ENCODE assay signal across 8 mouse cellular contexts in the genomic region with DNA sequence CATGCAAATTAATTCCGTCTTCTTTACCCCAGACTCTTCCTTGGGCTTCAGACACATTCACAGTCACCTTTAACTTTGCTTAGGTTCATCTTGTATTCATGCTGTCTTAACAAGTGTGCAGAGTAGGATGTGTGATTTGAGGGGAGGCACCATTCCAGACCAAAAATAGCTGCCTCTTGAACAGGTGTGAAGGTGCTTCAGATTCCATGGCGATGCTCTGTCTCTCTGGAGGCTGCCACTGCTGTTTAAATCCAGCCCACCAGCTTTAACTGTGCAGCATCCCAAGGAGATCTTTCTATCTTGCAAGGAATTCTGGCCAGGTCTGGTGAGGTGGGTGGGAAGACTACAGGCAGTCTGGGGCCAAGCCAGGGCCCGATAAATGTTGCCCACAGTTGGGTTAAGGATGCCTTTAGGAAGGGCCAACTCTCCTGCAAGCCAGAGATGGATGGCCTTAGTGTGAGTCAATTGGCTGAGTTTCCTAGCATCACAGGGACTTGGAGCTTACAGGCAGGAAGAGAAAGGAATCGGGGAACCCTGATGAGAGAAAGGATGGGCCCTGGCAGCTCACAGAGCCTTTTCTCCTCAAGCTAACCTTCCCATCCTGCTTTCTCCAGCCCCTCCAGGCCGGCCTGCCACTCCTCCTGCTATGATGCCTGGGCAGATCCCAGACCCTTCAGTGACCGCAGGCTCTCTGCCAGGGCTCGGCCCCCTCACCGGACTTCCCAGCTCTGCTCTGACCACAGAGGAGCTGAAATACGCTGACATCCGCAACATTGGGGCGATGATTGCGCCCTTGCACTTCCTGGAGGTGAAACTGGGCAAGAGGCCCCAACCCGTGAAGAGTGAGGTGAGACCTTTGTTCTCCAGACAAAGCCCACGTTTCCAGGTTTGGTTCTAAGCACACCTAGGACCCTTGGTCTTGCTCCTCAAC.
DNase-seq lines count a peak whose midpoint lies in the region.
"Had no signal": no experiment of that assay in that cellular context is flagged by ENCODE, and none has a peak within 500 bp of the region (broad histone marks: within the 10 kb centered on the region; RNA-seq: fewer than 3 reads in every experiment).

No protein-coding gene starts in this region.

- peak; percentile 43 for DNase-seq in kidney, postnatal 10 days
- DNase-seq in kidney, adult 8-10 months = no peak
- DNase-seq in right cerebral cortex, postnatal 14 days = peak; percentile 22
- DNase-seq in right cerebral cortex, postnatal 25 days = no peak
- peak; percentile 62 to 63 for DNase-seq in cerebellum, postnatal 25 days
- DNase-seq in lung, postnatal 14 days = no peak
- no peak for DNase-seq in thymus, postnatal 4 days
- DNase-seq: adrenal gland, postnatal 10 days had no signal

Comparison
In these comparisons a context has a peak if more than half of its experiments do, and no peak if none do; other contexts are left out.
1. DNase-seq: peak in kidney, postnatal 10 days (single experiment), right cerebral cortex, postnatal 14 days (single experiment) and cerebellum, postnatal 25 days (2 of 2); none in kidney, adult 8-10 months (0 of 2), right cerebral cortex, postnatal 25 days (single experiment), lung, postnatal 14 days (single experiment) and thymus, postnatal 4 days (single experiment).